Mouse (Mus musculus) CH12.LX (cell line): ENCODE results near the gene Pfdn6. TPM values are rescaled to one million over a fixed set of nuclear protein-coding genes. Genes with fewer than 3 reads are reported as not detected.

Experiments
- DNase-seq: peaks from one replicate; pipeline ENCODE4 v3.0.0-alpha.2; 2013; ENCODE audit errors: extremely low read depth
- H3K27ac ChIP-seq: 2 replicates; pipeline ENCODE4 v1.5.1; 2012; ENCODE audit warnings: low read depth, mild to moderate bottlenecking, control low read depth, moderate library complexity; ENCODE audit not compliant: insufficient read depth
- H3K27me3 ChIP-seq: replicated peaks from 2 replicates; pipeline ENCODE3; 2012; ENCODE audit warnings: inconsistent platforms
- H3K36me3 ChIP-seq, 2 experiments: replicated peaks in 1 of 2; 2 replicates each; pipeline versions ENCODE3 to v1.6.1; 2012; ENCODE audit warnings: inconsistent platforms in 1 of 2, low read length in 1 of 2, mild to moderate bottlenecking in 1 of 2, mixed read lengths in 1 of 2, moderate library complexity in 1 of 2; ENCODE audit not compliant: control insufficient read depth in 1 of 2, insufficient read depth in 1 of 2
- H3K4me1 ChIP-seq, 2 experiments: 2 replicates each; pipeline ENCODE4 v1.6.1; 2012; ENCODE audit warnings: inconsistent platforms in 1 of 2, moderate library complexity in 1 of 2; ENCODE audit not compliant: insufficient read depth in 2 of 2, control insufficient read depth in 1 of 2
- H3K4me2 ChIP-seq: 2 replicates; pipeline ENCODE4 v1.6.1; 2012; ENCODE audit warnings: low read depth, mild to moderate bottlenecking, control low read depth; ENCODE audit not compliant: poor library complexity, insufficient read depth, severe bottlenecking
- H3K4me3 ChIP-seq, 3 experiments: fragments of 150-350 bp in 1 of 3; sonication (generic) in 1 of 3; replicated peaks in 1 of 3; 2 replicates each; pipeline versions ENCODE3 to v1.5.1; 2011 to 2012; ENCODE audit warnings: low read depth in 2 of 3, low read length in 2 of 3, mild to moderate bottlenecking in 2 of 3, moderate library complexity in 2 of 3, control low read depth in 1 of 3, improper control_type of control experiment in 1 of 3, inconsistent platforms in 1 of 3, mixed read lengths in 1 of 3; ENCODE audit not compliant: poor library complexity in 1 of 3
- H3K79me2 ChIP-seq: replicated peaks from 2 replicates; pipeline ENCODE4 v1.6.1; 2012; ENCODE audit warnings: mild to moderate bottlenecking, moderate library complexity; ENCODE audit not compliant: control insufficient read depth, poor library complexity, insufficient read depth, severe bottlenecking; ENCODE audit errors: extremely low read depth
- H3K9ac ChIP-seq: 2 replicates; pipeline ENCODE4 v1.6.1; 2012; ENCODE audit warnings: low read depth, mild to moderate bottlenecking, control low read depth, moderate library complexity; ENCODE audit not compliant: insufficient read depth
- H3K9me3 ChIP-seq: replicated peaks from 2 replicates; pipeline ENCODE3; 2012; ENCODE audit warnings: low read length, inconsistent platforms, mixed read lengths
- CTCF ChIP-seq, 2 experiments: IDR thresholded peaks in 1 of 2; conservative IDR thresholded peaks in 1 of 2; 2 replicates each; pipeline ENCODE4 v1.5.1; 2011 to 2012; ENCODE audit warnings: low read depth in 2 of 2, low read length in 2 of 2, improper control_type of control experiment in 1 of 2, inconsistent platforms in 1 of 2, mild to moderate bottlenecking in 1 of 2, moderate library complexity in 1 of 2
- ELF1 ChIP-seq: IDR thresholded peaks from 2 replicates; pipeline ENCODE4 v1.6.1; 2014; ENCODE audit warnings: low read depth, mild to moderate bottlenecking, inconsistent platforms, low read length, improper control_type of control experiment
- GABPA ChIP-seq: IDR thresholded peaks from 2 replicates; pipeline ENCODE4 v1.6.1; 2012; ENCODE audit warnings: low read depth, low read length, improper control_type of control experiment, inconsistent platforms; ENCODE audit not compliant: insufficient replicate concordance
- HCFC1 ChIP-seq: IDR thresholded peaks from 2 replicates; pipeline ENCODE4 v1.6.1; 2012; ENCODE audit warnings: low read depth, mild to moderate bottlenecking, inconsistent platforms, low read length, improper control_type of control experiment
- IRF4 ChIP-seq: IDR thresholded peaks from 2 replicates; pipeline ENCODE4 v1.6.1; 2014; ENCODE audit warnings: low read depth, mild to moderate bottlenecking, inconsistent platforms, low read length, improper control_type of control experiment
- KAT2A ChIP-seq: IDR thresholded peaks from 2 replicates; pipeline ENCODE4 v1.6.1; 2012; ENCODE audit warnings: low read length, improper control_type of control experiment, inconsistent platforms; ENCODE audit not compliant: insufficient replicate concordance
- MXI1 ChIP-seq: IDR thresholded peaks from 2 replicates; pipeline ENCODE4 v1.6.1; 2011; ENCODE audit warnings: mild to moderate bottlenecking, low read depth, low read length, improper control_type of control experiment
- NELFE ChIP-seq: IDR thresholded peaks from 2 replicates; pipeline ENCODE4 v1.6.1; 2011; ENCODE audit warnings: low read depth, low read length, improper control_type of control experiment
- POLR2A ChIP-seq: IDR thresholded peaks from 2 replicates; pipeline ENCODE4 v1.6.1; 2011; ENCODE audit warnings: low read depth, mild to moderate bottlenecking, improper control_type of control experiment, low read length
- RAD21 ChIP-seq: IDR thresholded peaks from 2 replicates; pipeline ENCODE4 v1.6.1; 2011; ENCODE audit warnings: low read depth, mild to moderate bottlenecking, low read length, improper control_type of control experiment, moderate library complexity
- SIN3A ChIP-seq: IDR thresholded peaks from 2 replicates; pipeline ENCODE4 v1.6.1; 2012; ENCODE audit warnings: low read length, improper control_type of control experiment, inconsistent platforms
- SMC3 ChIP-seq: IDR thresholded peaks from 2 replicates; pipeline ENCODE4 v1.6.1; 2011; ENCODE audit warnings: low read depth, low read length, improper control_type of control experiment
- UBTF ChIP-seq: IDR thresholded peaks from 2 replicates; pipeline ENCODE4 v1.6.1; 2012; ENCODE audit warnings: low read depth, mild to moderate bottlenecking, inconsistent platforms, low read length, improper control_type of control experiment, moderate library complexity
- USF1 ChIP-seq: IDR thresholded peaks from 2 replicates; pipeline ENCODE4 v1.6.1; 2014; ENCODE audit warnings: low read depth, mild to moderate bottlenecking, inconsistent platforms, low read length, improper control_type of control experiment
- ZMIZ1 ChIP-seq: IDR thresholded peaks from 2 replicates; pipeline ENCODE4 v1.6.1; 2012; ENCODE audit warnings: low read depth, mild to moderate bottlenecking, inconsistent platforms, low read length, improper control_type of control experiment
- dilution Hi-C: fragments of 300-500 bp; cut with MboI; formaldehyde crosslinking; loops from 2 replicates; pipeline ENCODE4 v1.14.3; 2020; ENCODE audit warnings: low sequenced_read_pairs; ENCODE audit not compliant: extremely low pct_unique_long_range_greater_than_20kb, extremely low pct_ligation_motif_present
- in situ Hi-C: fragments of 300-500 bp; cut with MboI; formaldehyde crosslinking; loops from 3 replicates; pipeline ENCODE4 v1.14.3; 2019; ENCODE audit warnings: low sequenced_read_pairs, low pct_ligation_motif_present, low pct_unique_long_range_greater_than_20kb, mixed read lengths
- polyA plus RNA-seq: library from polyadenylated mRNA; unstranded; fragments of >175 nt; gene quantifications from 2 replicates; pipeline ENCODE4 v1.2.1, GENCODE M21; 2012; ENCODE audit warnings: low read depth; ENCODE audit not compliant: insufficient read length
- total RNA-seq, 2 experiments: library from RNA; depleted of rRNA; stranded (reverse); fragments of 300-350 nt in 1 of 2; fragments of >200 nt in 1 of 2; gene quantifications; 2 replicates each; pipeline ENCODE4 v1.2.3; 2012 to 2014

The Pfdn6 gene
- total and polyA plus RNA-seq, 3 experiments: 92.3 to 140 (median 109) TPM

DNA sequence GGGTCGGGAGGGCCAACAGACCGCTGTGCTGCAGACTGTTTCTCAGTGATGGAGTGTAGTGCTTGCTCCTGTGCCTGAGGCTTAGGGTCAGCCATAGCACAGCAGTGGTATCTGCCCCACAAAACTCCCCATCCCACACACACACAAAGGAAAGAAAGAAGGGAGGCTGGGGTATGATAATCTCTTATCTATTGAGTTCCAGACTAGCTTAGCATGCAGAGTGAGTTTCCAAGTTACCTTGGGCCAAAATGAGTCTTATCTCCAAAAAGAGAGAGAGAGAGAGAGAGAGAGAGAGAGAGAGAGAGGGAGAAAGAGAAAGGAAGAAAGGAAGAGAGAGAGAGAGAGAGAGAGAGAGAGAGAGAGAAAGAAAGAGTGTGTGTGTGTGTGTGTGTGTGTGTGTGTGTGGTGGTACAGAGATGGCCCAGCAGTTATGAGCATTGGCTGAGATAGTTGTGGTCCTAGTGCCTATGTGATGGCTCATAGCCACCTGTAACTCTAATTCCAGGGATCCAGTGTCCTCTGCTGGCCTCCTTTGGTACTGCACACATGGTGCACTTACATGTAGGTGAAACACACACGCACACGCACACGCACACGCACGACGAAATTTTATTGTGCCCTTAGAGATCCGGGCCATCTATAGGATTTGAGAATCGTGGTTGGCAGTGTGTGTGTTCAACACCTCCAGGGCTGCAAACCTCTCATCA is 15.4 kb downstream of the Pfdn6 start:
- H3K27me3 ChIP-seq: no peaks in the 10 kb centered on the region
- H3K4me1 ChIP-seq: peaks cover 5 to 24% of the 10 kb centered on the region in 2 experiments; a peak in 3 of 4 replicates
- H3K36me3 ChIP-seq: peaks cover 61 to 78% of the 10 kb centered on the region in 2 experiments
- DNase-seq: peak; percentile 75
- no peak overlapping the region for H3K27ac ChIP-seq
- H3K79me2 ChIP-seq: peaks cover 24% of the 10 kb centered on the region
- H3K4me3 ChIP-seq: no peak overlapping the region
- peaks cover 3% of the 10 kb centered on the region for H3K9me3 ChIP-seq
- in situ Hi-C loops: no loop called here
- H3K9ac ChIP-seq: no peak overlapping the region
- TF ChIP-seq SMC3 (peak; percentile 55), HCFC1 (no peak), CTCF (conservative IDR thresholded peaks at IDR 0.05 in 1 of 2, IDR thresholded peaks at IDR 0.05 in 1 of 2; ENCODE audit: low read depth in 2 of 2, low read length in 2 of 2) (peak; percentile 39 to 69; a peak in 3 of 4 replicates), RAD21 (peak; percentile 56), UBTF (no peak), ZMIZ1 (no peak), IRF4 (no peak), POLR2A (no peak), GABPA (no peak)
- TF ChIP-seq, all 38 proteins: peak for 3
- dilution Hi-C loops: no loop called here
- H3K4me2 ChIP-seq: no peak overlapping the region

DNA sequence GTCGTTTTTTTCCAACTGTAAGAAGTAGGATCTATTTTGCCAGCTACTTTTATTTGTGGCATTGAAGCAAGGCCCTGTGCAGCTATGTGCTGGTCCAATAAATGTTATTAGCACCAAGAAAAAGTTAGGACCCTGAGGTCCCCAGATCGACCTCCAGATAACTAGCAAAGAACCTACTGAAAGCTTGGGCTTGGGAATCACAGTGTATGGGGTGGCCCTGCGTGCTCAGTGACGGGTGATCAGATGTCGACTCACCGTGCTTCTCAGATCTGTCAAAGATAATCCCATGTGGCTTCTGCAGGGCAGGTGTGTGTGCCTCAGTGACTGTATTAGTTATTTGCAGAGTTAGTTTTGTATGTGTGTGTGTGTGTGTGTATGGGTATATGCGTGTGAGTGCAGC is 18.8 kb downstream of the Pfdn6 start:
- H3K4me3 ChIP-seq: peak overlapping the region in 2 of 3 experiments; percentile 71 to 83
- dilution Hi-C loops: no loop called here
- H3K27ac ChIP-seq: no peak overlapping the region
- in situ Hi-C loops: no loop called here
- H3K4me2 ChIP-seq: peak overlapping the region; percentile 85
- peaks cover 27 to 37% of the 10 kb centered on the region in 2 experiments for H3K4me1 ChIP-seq
- H3K9me3 ChIP-seq: peaks cover 10% of the 10 kb centered on the region
- H3K27me3 ChIP-seq: no peaks in the 10 kb centered on the region
- H3K9ac ChIP-seq: no peak overlapping the region
- H3K79me2 ChIP-seq: peaks cover 22% of the 10 kb centered on the region
- H3K36me3 ChIP-seq: peaks cover 51 to 70% of the 10 kb centered on the region in 2 experiments
- DNase-seq: no peak
- no peak for TF ChIP-seq ELF1
- TF ChIP-seq SIN3A: no peak
- TF ChIP-seq KAT2A: no peak
- no peak for TF ChIP-seq MXI1
- no peak for TF ChIP-seq NELFE
- no peak for TF ChIP-seq USF1
